Mouse (Mus musculus) spleen, adult 2 months (tissue): Measurements from ENCODE around the gene Irs2. TPM values are rescaled to one million over a fixed set of nuclear protein-coding genes. Genes with fewer than 3 reads are reported as not detected.
A peak's percentile ranks its signal among the peaks of the same experiment; 100 is the strongest.

Experiments used
- DNase-seq, 2 experiments: peaks; one replicate each; pipeline versions ENCODE4 v3.0.0 to v3.0.0-alpha.2; 2012 to 2021; ENCODE audit warnings: low spot score in 2 of 2, low read depth in 1 of 2
- H3K27ac ChIP-seq: fragments of 200-500 bp; 2 replicates; pipeline ENCODE4 v1.5.1; 2012; ENCODE audit warnings: low read length, inconsistent platforms; ENCODE audit not compliant: insufficient read depth
- H3K27me3 ChIP-seq: fragments of 200-500 bp; 2 replicates; pipeline ENCODE4 v1.6.1; 2012; ENCODE audit warnings: mild to moderate bottlenecking, moderate library complexity, low read length, inconsistent platforms; ENCODE audit not compliant: control insufficient read depth, insufficient read depth
- H3K36me3 ChIP-seq: fragments of 200-500 bp; 2 replicates; pipeline ENCODE4 v1.6.1; 2012; ENCODE audit warnings: mild to moderate bottlenecking, low read length, inconsistent platforms; ENCODE audit not compliant: control insufficient read depth, insufficient read depth
- H3K4me1 ChIP-seq: fragments of 200-500 bp; 2 replicates; pipeline ENCODE4 v1.6.1; 2011; ENCODE audit warnings: inconsistent platforms; ENCODE audit not compliant: control insufficient read depth, insufficient read depth, insufficient read length
- H3K4me3 ChIP-seq: fragments of 200-500 bp; 2 replicates; pipeline ENCODE4 v1.5.1; 2011; ENCODE audit warnings: mild to moderate bottlenecking, inconsistent platforms; ENCODE audit not compliant: insufficient read depth, insufficient read length; ENCODE audit errors: extremely low read depth
- CTCF ChIP-seq: fragments of 200-500 bp; IDR thresholded peaks from 2 replicates; pipeline ENCODE4 v1.5.1; 2011; ENCODE audit warnings: mild to moderate bottlenecking, inconsistent platforms; ENCODE audit not compliant: insufficient read depth, insufficient read length, insufficient replicate concordance; ENCODE audit errors: extremely low read depth
- POLR2A ChIP-seq: fragments of 200-500 bp; IDR thresholded peaks from 2 replicates; pipeline ENCODE4 v1.6.1; 2011; ENCODE audit warnings: low read depth, low read length, inconsistent platforms
- WGBS: fragments of 180-500 bp; shearing (Covaris S2); methylation state at CpG from one replicate; pipeline ENCODE4 v1.1.7; 2018; 5-methylcytosine and 5-hydroxymethylcytosine counted together
- polyA plus RNA-seq: library from polyadenylated mRNA; depleted of rRNA; stranded (reverse); fragments of >200 nt; gene quantifications from 2 replicates; pipeline ENCODE4 v1.2.3, GENCODE M21; 2012

The Irs2 gene
- polyA plus RNA-seq, 1 experiment: 11.6 TPM

DNA sequence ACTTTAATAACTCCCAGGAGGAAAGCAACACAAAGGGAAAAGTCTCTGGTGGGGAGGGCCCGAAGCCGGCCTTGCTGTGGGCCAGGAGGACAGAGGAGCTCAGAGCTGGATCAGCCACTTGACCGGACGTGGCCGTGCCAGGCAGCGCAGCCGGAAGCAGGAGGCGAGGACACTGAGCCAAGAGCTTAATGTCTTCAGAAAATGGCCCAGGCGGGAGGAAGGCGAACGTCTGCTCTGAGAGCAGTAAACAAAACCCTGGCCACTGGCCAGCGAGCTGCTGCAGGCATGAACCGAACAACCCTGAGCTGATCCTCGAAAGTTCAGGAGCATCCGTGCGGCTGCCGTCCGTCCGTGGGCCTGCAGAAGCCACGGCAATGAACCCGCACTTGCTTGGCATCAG, 29.9 kb downstream of the Irs2 start:
- WGBS: 85% methylated on average over 21 of the region's 21 CpGs
- Histone ChIP-seq H3K4me1 (peaks cover 11% of the 10 kb centered on the region; the same call in 1 of the 2 replicates), H3K27me3 (no peaks in the 10 kb centered on the region), H3K36me3 (no peaks in the 10 kb centered on the region), H3K4me3 (no peak overlapping the region), H3K27ac (no peak overlapping the region)
- TF ChIP-seq POLR2A (no peak), CTCF (no peak)
- DNase-seq: no peak

- Histone ChIP-seq H3K27me3 (no peaks in the 10 kb centered on the region), H3K4me3 (no peak overlapping the region), H3K4me1 (peaks cover 11% of the 10 kb centered on the region; the same call in 1 of the 2 replicates), H3K36me3 (no peaks in the 10 kb centered on the region), H3K27ac (no peak overlapping the region)
- DNase-seq: no peak
- no peak for TF ChIP-seq CTCF
- no peak for TF ChIP-seq POLR2A
- WGBS: 76% methylated on average over 7 of the region's 7 CpGs
Measured at GRCm38 (mm10) chr8:10977742-10978376, 30.4 kb downstream of the Irs2 start.

GRCm38 (mm10) chr8:10974659-10975058, 33.6 kb downstream of the Irs2 start:
- peaks cover 6% of the 10 kb centered on the region; the same call in 1 of the 2 replicates for H3K4me1 ChIP-seq
- H3K27ac ChIP-seq: no peak overlapping the region
- WGBS: 76% methylated on average over 2 of the region's 2 CpGs
- no peaks in the 10 kb centered on the region for H3K27me3 ChIP-seq
- no peak overlapping the region for H3K4me3 ChIP-seq
- DNase-seq: no peak
- H3K36me3 ChIP-seq: no peaks in the 10 kb centered on the region
- no peak for TF ChIP-seq POLR2A
- TF ChIP-seq CTCF: no peak

GRCm38 (mm10) chr8:10974126-10974525, 34.1 kb downstream of the Irs2 start:
- Histone ChIP-seq H3K4me1 (peaks cover 2% of the 10 kb centered on the region; the same call in 1 of the 2 replicates), H3K27ac (no peak overlapping the region), H3K4me3 (no peak overlapping the region), H3K27me3 (no peaks in the 10 kb centered on the region), H3K36me3 (no peaks in the 10 kb centered on the region)
- no peak for TF ChIP-seq CTCF
- no peak for TF ChIP-seq POLR2A
- DNase-seq: no peak
- WGBS: 89% methylated on average over 4 of the region's 4 CpGs

DNA sequence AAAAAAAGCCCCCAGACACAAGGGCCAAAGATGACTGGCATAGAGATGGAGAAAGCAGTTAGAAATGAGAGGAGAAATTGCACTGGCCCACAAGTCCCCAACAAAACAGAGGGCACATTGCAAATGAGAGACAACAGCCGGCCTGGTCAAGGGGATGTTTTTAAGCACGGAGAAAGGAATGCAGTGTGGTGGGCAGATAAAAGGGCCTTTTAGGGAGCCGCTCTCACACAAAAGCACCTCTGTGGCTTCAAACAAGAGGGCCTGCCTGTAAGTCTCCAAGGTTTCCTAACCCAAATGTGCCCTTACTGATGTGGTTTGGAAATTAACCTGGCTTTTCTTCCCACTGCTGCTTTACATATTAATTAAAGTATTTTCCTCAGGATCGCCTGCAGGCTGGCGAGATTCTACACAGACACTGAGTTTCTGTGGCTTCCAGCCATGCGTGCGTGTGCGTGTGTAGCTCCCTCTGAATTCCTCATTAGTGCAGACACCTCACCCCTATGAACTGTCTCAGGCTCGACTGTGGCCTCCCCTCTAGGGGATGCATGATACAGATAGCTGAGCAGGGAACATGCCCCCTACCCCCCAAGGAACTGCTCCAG, 35.3 kb downstream of the Irs2 start:
- 89% methylated on average over 9 of the region's 9 CpGs for WGBS
- no peak overlapping the region for H3K27ac ChIP-seq
- H3K27me3 ChIP-seq: no peaks in the 10 kb centered on the region
- no peak overlapping the region for H3K4me3 ChIP-seq
- no peak for DNase-seq
- no peak for TF ChIP-seq CTCF
- TF ChIP-seq POLR2A: no peak
- H3K36me3 ChIP-seq: no peaks in the 10 kb centered on the region
- H3K4me1 ChIP-seq: peaks cover 2% of the 10 kb centered on the region; the same call in 1 of the 2 replicates

DNA sequence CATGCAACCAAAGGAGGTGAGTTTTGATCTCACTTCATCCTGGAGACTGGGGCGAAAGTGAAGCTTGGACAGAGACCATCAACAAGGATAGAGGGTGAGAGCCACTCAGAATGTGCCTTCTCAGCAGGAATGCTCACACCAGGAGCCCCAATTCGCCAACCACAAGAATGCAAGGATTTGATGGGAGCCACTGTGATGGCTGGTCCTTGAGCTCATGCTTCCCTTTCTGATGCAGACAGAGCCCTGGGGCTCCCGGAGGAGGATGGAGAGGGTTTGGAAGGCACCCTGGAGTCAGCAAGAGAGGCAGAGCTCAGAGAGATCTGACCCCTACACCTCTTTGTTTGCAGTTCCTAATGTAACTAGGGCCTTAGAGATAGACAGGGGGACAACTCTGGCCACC, 36.3 kb downstream of the Irs2 start:
- H3K27ac ChIP-seq: no peak overlapping the region
- no peaks in the 10 kb centered on the region for H3K27me3 ChIP-seq
- DNase-seq: no peak
- WGBS: 89% methylated on average over 3 of the region's 3 CpGs
- H3K4me3 ChIP-seq: no peak overlapping the region
- no peaks in the 10 kb centered on the region for H3K36me3 ChIP-seq
- peaks cover 2% of the 10 kb centered on the region; the same call in 1 of the 2 replicates for H3K4me1 ChIP-seq
- no peak for TF ChIP-seq CTCF
- no peak for TF ChIP-seq POLR2A

GRCm38 (mm10) chr8:10971509-10971908, 36.7 kb downstream of the Irs2 start:
- H3K36me3 ChIP-seq: no peaks in the 10 kb centered on the region
- peak in 1 of 2 experiments; percentile 21 for DNase-seq
- WGBS: 21% methylated on average over 5 of the region's 5 CpGs
- H3K4me3 ChIP-seq: no peak overlapping the region
- H3K27me3 ChIP-seq: no peaks in the 10 kb centered on the region
- TF ChIP-seq CTCF: no peak
- TF ChIP-seq POLR2A: no peak
- peaks cover 2% of the 10 kb centered on the region; the same call in 1 of the 2 replicates for H3K4me1 ChIP-seq
- H3K27ac ChIP-seq: no peak overlapping the region
